ENCODE assay signal across 8 mouse cellular contexts in genomic region chr1:133363276-133364021, GRCm38 (mm10). TPM values are rescaled to one million over a fixed set of nuclear protein-coding genes. Genes with fewer than 3 reads are reported as not detected.
DNase-seq lines count a peak whose midpoint lies in the region; ATAC-seq and TF ChIP-seq lines count a peak whose summit lies in the region.

Gene Etnk2 (plus strand): TSS chr1:133363572.

- peak within 1 kb of the TSS; percentile 9; the same call in 1 of the 2 replicates for H3K9ac ChIP-seq in embryonic facial prominence, embryonic 15.5 days
- peak within 1 kb of the TSS; percentile 66 for H3K9ac ChIP-seq in heart, embryonic 11.5 days (ENCODE audit: low read depth, low read length)
- peak within 1 kb of the TSS; percentile 67 for H3K9ac ChIP-seq in kidney, embryonic 16.5 days (replicated peaks; ENCODE audit: low read length)
- H3K9ac ChIP-seq in liver, embryonic 11.5 days (ENCODE audit: low read depth, low read length), result 0 out of 2 replicates have a peak within 1 kb of the TSS, but pooled peaks have one; percentile 37

- TF ChIP-seq CTCF in testis, adult 2 months (IDR thresholded peaks at IDR 0.05; ENCODE audit: control insufficient read depth, insufficient read depth, insufficient replicate concordance, low read depth, low read length), result no peak

- DNase-seq in liver, embryonic 11.5 days (ENCODE audit: low spot score), result peak; percentile 82
- DNase-seq in natural killer cell, adult 2 months (ENCODE audit: low spot score in 2 of 2), result peak; percentile 77 to 84

- no peaks in the 10 kb centered on the region for H3K9me3 ChIP-seq in erythroblast, embryonic 14.5 days (ENCODE audit: control insufficient read depth, low read length)
- no peaks in the 10 kb centered on the region for H3K9me3 ChIP-seq in embryonic facial prominence, embryonic 15.5 days (replicated peaks)
- H3K9me3 ChIP-seq in heart, embryonic 11.5 days (replicated peaks; ENCODE audit: control insufficient read depth, low read length), result no peaks in the 10 kb centered on the region
- no peaks in the 10 kb centered on the region for H3K9me3 ChIP-seq in kidney, embryonic 16.5 days (ENCODE audit: low read length)
- no peaks in the 10 kb centered on the region for H3K9me3 ChIP-seq in liver, embryonic 11.5 days (ENCODE audit: control insufficient read depth, low read length)

- ATAC-seq in erythroblast, adult 5-6 weeks (replicated peaks; ENCODE audit: low FRiP score, poor library complexity, severe bottlenecking), result no peak
- peak; percentile 66 for ATAC-seq in embryonic facial prominence, embryonic 15.5 days (ENCODE audit: insufficient number of reproducible peaks, low FRiP score, low TSS enrichment, low read depth)
- peak; percentile 52 for ATAC-seq in heart, embryonic 11.5 days (replicated peaks; ENCODE audit: insufficient number of reproducible peaks, low FRiP score, low TSS enrichment)
- peak; percentile 79 for ATAC-seq in kidney, embryonic 16.5 days (ENCODE audit: low FRiP score, low TSS enrichment)
- peak; percentile 66 for ATAC-seq in liver, embryonic 11.5 days (replicated peaks; ENCODE audit: low FRiP score)

- TF ChIP-seq POLR2A in testis, adult 2 months (IDR thresholded peaks at IDR 0.05; ENCODE audit: control insufficient read depth, low read depth, low read length), result no peak; the same call in 1 of the 2 replicates

- peak within 1 kb of the TSS; percentile 54 for H3K4me3 ChIP-seq in erythroblast, embryonic 14.5 days (replicated peaks)
- H3K4me3 ChIP-seq in embryonic facial prominence, embryonic 15.5 days (replicated peaks), result peak within 1 kb of the TSS; percentile 53
- H3K4me3 ChIP-seq in heart, embryonic 11.5 days (ENCODE audit: low read depth, low read length), result peak within 1 kb of the TSS; percentile 66
- H3K4me3 ChIP-seq in kidney, embryonic 16.5 days (ENCODE audit: low read length), result peak within 1 kb of the TSS; percentile 71
- H3K4me3 ChIP-seq in liver, embryonic 11.5 days (ENCODE audit: low read depth, low read length), result peak within 1 kb of the TSS; percentile 63
- peak within 1 kb of the TSS; percentile 77 for H3K4me3 ChIP-seq in testis, adult 2 months (ENCODE audit: control insufficient read depth, low read depth, low read length)

- no peaks in the 10 kb centered on the region for H3K36me3 ChIP-seq in erythroblast, embryonic 14.5 days (ENCODE audit: control insufficient read depth)
- no peaks in the 10 kb centered on the region for H3K36me3 ChIP-seq in embryonic facial prominence, embryonic 15.5 days
- no peaks in the 10 kb centered on the region for H3K36me3 ChIP-seq in heart, embryonic 11.5 days (ENCODE audit: control insufficient read depth, insufficient read depth, low read length)
- no peaks in the 10 kb centered on the region for H3K36me3 ChIP-seq in kidney, embryonic 16.5 days (ENCODE audit: insufficient read depth, low read length)
- no peaks in the 10 kb centered on the region for H3K36me3 ChIP-seq in liver, embryonic 11.5 days (ENCODE audit: control insufficient read depth, insufficient read depth, low read length)
- H3K36me3 ChIP-seq in testis, adult 2 months (ENCODE audit: control insufficient read depth, insufficient read depth, low read length), result no peaks in the 10 kb centered on the region

- peaks cover 9% of the 10 kb centered on the region for H3K4me1 ChIP-seq in erythroblast, embryonic 14.5 days (ENCODE audit: control insufficient read depth)
- peaks cover 27% of the 10 kb centered on the region for H3K4me1 ChIP-seq in embryonic facial prominence, embryonic 15.5 days
- H3K4me1 ChIP-seq in heart, embryonic 11.5 days (ENCODE audit: control insufficient read depth, insufficient read depth, low read length), result peaks cover 24% of the 10 kb centered on the region
- H3K4me1 ChIP-seq in kidney, embryonic 16.5 days (ENCODE audit: insufficient read depth, low read length), result peaks cover 23% of the 10 kb centered on the region
- peaks cover 14% of the 10 kb centered on the region for H3K4me1 ChIP-seq in liver, embryonic 11.5 days (replicated peaks; ENCODE audit: control insufficient read depth, insufficient read depth, low read length)
- H3K4me1 ChIP-seq in testis, adult 2 months (ENCODE audit: control insufficient read depth, insufficient read depth, low read length), result peaks cover 17% of the 10 kb centered on the region

- H3K27ac ChIP-seq in embryonic facial prominence, embryonic 15.5 days (replicated peaks), result no peak within 1 kb of the TSS
- no peak within 1 kb of the TSS for H3K27ac ChIP-seq in heart, embryonic 11.5 days (ENCODE audit: low read depth, low read length)
- no peak within 1 kb of the TSS for H3K27ac ChIP-seq in kidney, embryonic 16.5 days (ENCODE audit: low read length)
- no peak within 1 kb of the TSS for H3K27ac ChIP-seq in liver, embryonic 11.5 days (ENCODE audit: low read depth, low read length)
- peak within 1 kb of the TSS; percentile 76 for H3K27ac ChIP-seq in testis, adult 2 months (ENCODE audit: control insufficient read depth, insufficient read depth, low read depth, low read length)

- 1% methylated on average over 52 of the region's 52 CpGs for WGBS in embryonic facial prominence, embryonic 15.5 days
- under 1% methylated on average over 52 of the region's 52 CpGs for WGBS in heart, embryonic 11.5 days (ENCODE audit: insufficient replicate concordance)
- under 1% methylated on average over 51 of the region's 52 CpGs for WGBS in kidney, embryonic 16.5 days
- under 1% methylated on average over 51 of the region's 52 CpGs for WGBS in liver, embryonic 11.5 days

- peak within 1 kb of the TSS; percentile 92 for H3K4me2 ChIP-seq in embryonic facial prominence, embryonic 15.5 days (replicated peaks)
- H3K4me2 ChIP-seq in heart, embryonic 11.5 days, result peak within 1 kb of the TSS; percentile 93
- H3K4me2 ChIP-seq in kidney, embryonic 16.5 days (replicated peaks; ENCODE audit: low read depth, low read length), result peak within 1 kb of the TSS; percentile 97
- H3K4me2 ChIP-seq in liver, embryonic 11.5 days, result peak within 1 kb of the TSS; percentile 97

- peaks cover 42% of the 10 kb centered on the region for H3K27me3 ChIP-seq in erythroblast, embryonic 14.5 days (ENCODE audit: control insufficient read depth)
- peaks cover 21% of the 10 kb centered on the region for H3K27me3 ChIP-seq in embryonic facial prominence, embryonic 15.5 days
- H3K27me3 ChIP-seq in heart, embryonic 11.5 days (ENCODE audit: control insufficient read depth, insufficient read depth, low read length), result peaks cover 47% of the 10 kb centered on the region
- H3K27me3 ChIP-seq in kidney, embryonic 16.5 days (ENCODE audit: insufficient read depth, low read length), result peaks cover 19% of the 10 kb centered on the region
- peaks cover 51% of the 10 kb centered on the region for H3K27me3 ChIP-seq in liver, embryonic 11.5 days (replicated peaks; ENCODE audit: control insufficient read depth, insufficient read depth, low read length)
- no peaks in the 10 kb centered on the region for H3K27me3 ChIP-seq in testis, adult 2 months (ENCODE audit: control insufficient read depth, insufficient read depth, low read length)

RNA-seq across cellular contexts. Expression of gene Etnk2, which starts in this region (rescaled TPM):
- 0.05 TPM in 1 of 2 replicates, not detected in the other for polyA plus RNA-seq in erythroblast, embryonic 14.5 days (2012)
- not detected in 2 replicates for total RNA-seq in erythroblast, adult 5-6 weeks (2015; ENCODE audit: low replicate concordance)
- not detected in 2 replicates for total RNA-seq in erythroblast, adult 5-6 weeks (2017; ENCODE audit: low replicate concordance)
- polyA plus RNA-seq in embryonic facial prominence, embryonic 15.5 days (2015; fragmentation: Nextera tagmentation; extraction: Ambion mirVana), result 6.2 and 6.5 TPM in 2 replicates
- 1.5 TPM in 2 replicates for polyA plus RNA-seq in heart, embryonic 11.5 days (2014; fragmentation: Nextera tagmentation; extraction: Ambion mirVana)
- polyA plus RNA-seq in kidney, embryonic 16.5 days (2015; fragmentation: Nextera tagmentation; extraction: Ambion mirVana), result 3.9 and 4.9 TPM in 2 replicates
- polyA plus RNA-seq in liver, embryonic 11.5 days (2014; fragmentation: Nextera tagmentation; extraction: Ambion mirVana), result 4.5 and 5.8 TPM in 2 replicates
- 32.1 and 33.7 TPM in 2 replicates for polyA plus RNA-seq in testis, adult 2 months (2012; rRNA removed)

Comparison
In these comparisons a context has a peak if more than half of its experiments do, and no peak if none do; other contexts are left out.
1. H3K9ac ChIP-seq: peak in every context shown above with its lines; median percentile 67 in kidney, embryonic 16.5 days; 66 in heart, embryonic 11.5 days; 37 in liver, embryonic 11.5 days; 9 in embryonic facial prominence, embryonic 15.5 days.